Mouse (Mus musculus) layer of hippocampus, adult 9-10 months (tissue): ENCODE data around the gene 4930505A04Rik.
"Not testable (repeated sequence)": the region's sequence is repeated elsewhere in the genome, so short reads cannot be mapped to it uniquely, and the experiment has no call there.

Experiments
- DNase-seq: peaks from one replicate; pipeline ENCODE4 v3.0.0; 2022; ENCODE audit warnings: low spot score

The 4930505A04Rik gene

DNA sequence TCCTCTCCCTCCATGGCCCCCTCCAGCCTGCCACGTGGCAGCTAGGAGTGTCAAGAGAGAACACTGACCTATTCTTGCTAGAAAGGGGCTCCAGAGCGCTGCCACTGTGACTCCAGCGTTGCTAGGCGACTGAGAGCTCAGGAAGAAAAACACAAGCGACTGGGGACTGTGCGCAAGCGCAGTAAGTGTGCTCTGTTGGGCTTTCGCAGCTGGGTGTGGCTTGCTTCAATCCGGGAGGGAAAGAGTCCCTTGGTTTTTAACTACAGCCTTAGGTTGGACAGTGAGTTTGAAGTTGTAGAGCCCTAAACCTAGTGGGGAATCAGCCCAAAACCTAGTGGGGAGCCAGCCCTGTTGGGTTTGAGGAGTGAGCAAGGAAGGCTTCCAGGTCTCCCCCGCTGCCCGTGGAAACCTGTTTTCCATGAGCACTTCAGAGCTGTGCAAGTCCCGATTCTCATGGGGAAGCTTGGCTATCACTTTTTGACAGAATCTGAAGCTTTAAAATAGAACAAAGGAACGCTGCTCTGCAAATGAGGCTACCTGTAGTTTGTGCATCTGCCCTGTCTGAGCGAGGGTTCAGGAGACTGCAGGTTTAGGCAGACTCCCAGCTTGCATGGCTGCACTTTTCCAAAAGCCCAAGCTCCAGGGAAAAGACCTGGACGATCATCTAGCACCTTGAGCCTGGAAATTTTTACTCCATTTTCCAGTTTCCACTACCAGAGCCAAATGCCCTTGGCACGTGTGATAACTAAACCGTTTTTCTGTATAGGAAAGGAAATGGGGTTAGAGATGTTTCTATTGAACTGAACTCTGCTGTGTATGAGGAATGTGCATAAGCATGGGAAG, at the start of gene 4930505A04Rik:
TSS of gene 4930505A04Rik (minus strand) at position 77 of the 843 bp plus-strand sequence.
- peak; percentile 68 for DNase-seq

GRCm38 (mm10) chr11:30517133-30517532, 45.5 kb upstream of the 4930505A04Rik start:
- DNase-seq, result no peak

DNA sequence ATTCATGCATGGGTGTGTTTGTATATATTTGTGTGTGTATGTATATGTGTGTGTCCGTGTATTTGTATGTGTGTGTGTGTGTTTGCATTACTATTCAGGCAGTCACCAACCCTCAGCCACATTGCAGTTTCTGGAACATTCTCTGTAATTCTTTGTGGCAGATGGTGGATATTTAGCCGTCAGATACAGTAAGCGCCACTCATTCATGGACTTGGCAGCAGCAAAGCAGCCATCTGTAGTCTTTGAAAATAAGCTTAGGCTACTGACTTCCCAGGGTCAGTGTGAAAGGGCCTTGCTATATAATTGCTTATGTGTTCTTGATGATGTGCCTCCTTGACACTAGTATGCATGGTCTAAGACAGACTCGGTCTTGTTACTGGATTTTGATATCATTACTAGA, 36.6 kb upstream of the 4930505A04Rik start:
- no peak for DNase-seq

DNA sequence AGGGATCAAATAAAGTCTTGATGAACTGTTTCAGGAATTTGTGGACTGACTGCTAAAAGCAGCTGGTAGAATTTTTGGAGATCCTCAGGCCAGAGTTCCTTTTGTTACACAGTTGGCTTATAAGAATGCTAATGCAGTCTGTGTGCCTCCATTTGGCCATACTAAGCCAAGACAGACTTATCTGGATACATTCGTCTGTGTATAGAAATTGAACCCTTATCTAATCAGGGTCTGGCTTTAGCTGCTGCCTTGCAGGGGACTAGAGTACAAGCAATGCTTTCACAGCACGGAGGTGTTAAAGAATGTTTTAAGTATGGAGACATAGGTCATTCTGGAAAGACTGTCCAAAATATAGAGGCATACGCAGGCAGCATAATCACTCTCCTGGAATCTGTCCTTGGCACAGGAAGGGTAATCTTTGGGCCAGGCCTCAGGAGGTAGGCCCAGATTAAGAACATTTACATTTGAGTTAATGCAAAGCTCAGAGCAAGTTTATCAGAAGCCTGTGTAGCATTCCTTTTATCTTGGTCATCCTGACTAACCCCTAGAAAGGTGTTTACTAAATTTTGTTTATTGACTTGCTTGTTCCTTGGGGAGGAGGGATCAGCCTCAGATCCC, 27.2 kb upstream of the 4930505A04Rik start:
- DNase-seq, result no peak

DNA sequence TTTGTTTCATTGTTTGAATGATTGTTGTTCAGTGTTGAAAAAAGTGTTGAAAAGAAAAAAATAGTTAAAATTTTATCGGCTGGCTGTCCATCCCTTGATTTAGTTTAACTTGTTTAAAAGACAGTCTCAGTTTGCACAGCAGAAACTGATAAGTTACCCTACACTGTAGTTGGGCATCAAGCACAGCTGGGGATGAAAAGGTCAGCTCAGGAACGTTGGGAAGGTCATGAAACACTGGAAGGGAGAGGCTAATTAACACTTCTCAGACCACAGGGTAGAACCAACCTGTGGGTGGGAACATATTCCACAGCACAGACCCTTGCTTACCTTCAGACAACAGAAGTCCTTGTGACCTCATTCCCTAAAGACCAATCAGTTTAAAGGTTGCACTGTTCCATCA, 25.5 kb upstream of the 4930505A04Rik start:
- DNase-seq, result no peak

DNA sequence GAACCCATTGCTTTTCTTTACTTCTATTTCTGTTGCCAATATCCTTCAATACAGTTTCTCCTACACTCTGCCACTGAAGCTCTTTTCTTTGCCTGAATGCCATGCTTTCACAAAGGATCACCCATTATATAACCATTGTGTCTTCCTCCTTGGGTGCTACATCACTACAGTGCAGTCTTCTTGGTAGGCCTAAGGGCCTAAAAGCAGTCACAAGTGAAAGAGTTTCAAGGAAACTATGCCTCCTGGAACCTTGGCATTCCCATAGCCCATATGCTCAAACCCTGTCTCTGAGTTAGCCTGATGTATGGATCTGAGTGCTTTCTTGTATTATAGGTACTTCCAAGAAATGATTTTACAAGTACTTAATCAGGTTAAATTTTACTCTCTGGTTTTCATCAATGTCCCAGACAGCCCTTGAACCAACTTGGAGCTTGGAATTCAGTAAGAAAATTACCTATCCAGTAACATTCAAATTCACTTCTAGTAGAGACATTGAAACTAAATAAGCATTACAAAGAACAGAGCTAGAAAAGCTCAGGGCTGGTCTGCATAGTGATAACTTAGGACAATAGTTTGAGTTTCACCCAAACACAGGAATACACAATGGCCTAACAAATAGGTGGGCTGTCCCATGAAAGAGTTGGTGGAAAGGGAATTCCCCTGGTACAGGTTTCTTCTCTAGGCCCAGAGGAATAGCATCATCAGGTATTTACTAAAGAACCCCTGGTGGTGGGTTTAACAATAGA, 20.1 kb upstream of the 4930505A04Rik start:
- DNase-seq, result no peak

DNA sequence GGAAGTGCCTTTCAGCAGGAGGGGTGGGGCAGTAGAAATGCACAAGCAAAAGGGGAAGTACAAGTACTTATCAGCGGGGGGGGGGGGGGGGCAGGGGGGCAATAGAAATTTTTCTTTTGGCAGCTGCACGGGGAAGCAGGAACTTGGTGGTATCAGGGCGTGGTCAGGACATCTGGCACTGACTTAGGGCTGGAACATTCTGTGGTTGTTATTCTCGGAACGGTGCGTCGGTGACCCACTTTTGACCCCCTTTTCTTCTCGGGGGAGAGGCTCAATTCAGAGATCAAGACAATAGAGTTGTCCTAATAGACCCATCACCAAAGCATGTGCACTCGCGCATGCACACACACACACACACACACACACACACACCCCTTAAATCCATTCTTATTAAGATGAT, 16.6 kb upstream of the 4930505A04Rik start:
- DNase-seq, result no peak

GRCm38 (mm10) chr11:30483286-30483685, 11.7 kb upstream of the 4930505A04Rik start:
- DNase-seq, result no peak

GRCm38 (mm10) chr11:30471187-30471586, 440 bp downstream of the 4930505A04Rik start:
- no peak for DNase-seq

DNA sequence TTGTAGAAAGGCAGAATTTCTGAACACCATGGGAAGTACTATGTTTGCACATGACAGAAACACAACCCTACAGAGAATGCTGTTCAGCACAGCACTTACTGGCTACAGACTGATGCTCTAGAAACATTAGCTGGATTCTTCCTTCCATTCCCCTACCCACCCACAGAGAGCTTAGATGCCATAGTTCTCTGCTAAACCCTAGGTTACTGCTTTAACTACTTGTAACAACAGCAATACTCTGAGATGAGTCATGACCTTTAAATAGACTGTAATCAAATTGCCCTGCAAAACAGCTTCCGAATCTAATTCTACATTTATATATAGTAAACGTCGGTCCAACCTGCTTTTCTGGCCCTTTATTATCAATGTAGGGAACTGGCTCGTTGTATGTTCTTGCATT, 17.3 kb downstream of the 4930505A04Rik start:
- DNase-seq, result no peak

- no peak for DNase-seq
Observed at GRCm38 (mm10) chr11:30448126-30448525, 23.5 kb downstream of the 4930505A04Rik start.

DNA sequence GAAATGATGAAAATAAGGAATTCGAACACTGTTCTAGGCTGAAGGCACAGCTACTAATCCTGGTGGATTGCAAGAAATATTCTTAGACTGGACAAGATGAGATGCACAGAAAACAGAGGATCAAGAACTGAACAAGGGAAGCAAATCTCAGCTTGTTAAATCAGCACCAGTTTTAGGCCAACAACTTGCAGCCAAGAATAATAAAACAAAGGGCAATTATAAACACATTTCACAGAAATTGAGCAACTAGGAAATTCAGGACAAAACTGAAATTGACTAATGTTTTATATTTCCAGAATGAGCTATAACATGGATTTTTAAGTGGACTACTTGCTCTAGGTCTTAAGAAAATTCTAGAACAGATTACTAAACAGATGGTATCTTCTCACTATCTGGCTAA, 24.1 kb downstream of the 4930505A04Rik start:
- DNase-seq, result no peak

GRCm38 (mm10) chr11:30444192-30444905, 27.3 kb downstream of the 4930505A04Rik start:
- not testable (repeated sequence) for DNase-seq

- DNase-seq, result no peak
Observed at GRCm38 (mm10) chr11:30443746-30444145, 27.9 kb downstream of the 4930505A04Rik start.

GRCm38 (mm10) chr11:30433256-30433950, 38.2 kb downstream of the 4930505A04Rik start:
- DNase-seq, result no peak

GRCm38 (mm10) chr11:30405581-30405980, 66.0 kb downstream of the 4930505A04Rik start:
- DNase-seq, result no peak

DNA sequence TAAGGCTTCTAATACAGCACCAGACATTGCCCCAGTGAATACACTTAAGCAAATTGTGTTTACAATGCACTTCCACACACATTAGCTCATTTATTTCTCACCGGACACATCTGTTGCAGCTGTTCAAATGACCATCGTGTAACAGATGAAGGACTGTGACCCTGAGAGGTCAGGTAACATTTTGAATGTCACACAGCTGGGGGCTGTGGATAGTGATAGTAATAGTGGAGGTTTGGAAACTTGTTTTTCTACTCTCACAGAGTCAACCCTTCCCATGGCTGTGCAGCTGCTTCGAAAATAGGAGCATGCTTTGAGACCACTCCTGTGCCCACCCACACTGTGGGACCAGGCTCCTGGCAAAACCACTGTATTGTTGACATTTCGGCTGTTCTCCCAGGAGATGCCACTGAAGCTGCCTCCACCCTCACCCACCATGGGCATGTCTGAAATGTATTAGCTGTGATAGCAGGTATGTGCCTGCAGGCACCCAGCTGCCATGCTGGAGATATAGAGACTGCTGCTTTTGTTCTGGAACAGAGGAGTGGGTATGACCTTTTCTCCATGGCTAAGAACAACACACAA, 66.9 kb downstream of the 4930505A04Rik start:
- DNase-seq, result no peak

- no peak for DNase-seq
Observed at GRCm38 (mm10) chr11:30394351-30394750, 77.3 kb downstream of the 4930505A04Rik start.

GRCm38 (mm10) chr11:30383076-30383475, 88.6 kb downstream of the 4930505A04Rik start:
- DNase-seq, result no peak
